Mouse (Mus musculus) heart, postnatal 4 days (tissue): ENCODE results near the gene Zfp598. TPM values are rescaled to one million over a fixed set of nuclear protein-coding genes. Genes with fewer than 3 reads are reported as not detected.
"Not testable (repeated sequence)": the region's sequence is repeated elsewhere in the genome, so short reads cannot be mapped to it uniquely, and the experiment has no call there.

ENCODE experiments used
- DNase-seq: peaks from one replicate; pipeline ENCODE4 v3.0.0; 2021
- total RNA-seq, 2 experiments: library from RNA; stranded (reverse); gene quantifications; 2 replicates each; pipeline ENCODE4 v1.2.3; 2021

The Zfp598 gene
- total RNA-seq, 2 experiments from 2014 or later = 26.0 to 26.6 TPM

DNA sequence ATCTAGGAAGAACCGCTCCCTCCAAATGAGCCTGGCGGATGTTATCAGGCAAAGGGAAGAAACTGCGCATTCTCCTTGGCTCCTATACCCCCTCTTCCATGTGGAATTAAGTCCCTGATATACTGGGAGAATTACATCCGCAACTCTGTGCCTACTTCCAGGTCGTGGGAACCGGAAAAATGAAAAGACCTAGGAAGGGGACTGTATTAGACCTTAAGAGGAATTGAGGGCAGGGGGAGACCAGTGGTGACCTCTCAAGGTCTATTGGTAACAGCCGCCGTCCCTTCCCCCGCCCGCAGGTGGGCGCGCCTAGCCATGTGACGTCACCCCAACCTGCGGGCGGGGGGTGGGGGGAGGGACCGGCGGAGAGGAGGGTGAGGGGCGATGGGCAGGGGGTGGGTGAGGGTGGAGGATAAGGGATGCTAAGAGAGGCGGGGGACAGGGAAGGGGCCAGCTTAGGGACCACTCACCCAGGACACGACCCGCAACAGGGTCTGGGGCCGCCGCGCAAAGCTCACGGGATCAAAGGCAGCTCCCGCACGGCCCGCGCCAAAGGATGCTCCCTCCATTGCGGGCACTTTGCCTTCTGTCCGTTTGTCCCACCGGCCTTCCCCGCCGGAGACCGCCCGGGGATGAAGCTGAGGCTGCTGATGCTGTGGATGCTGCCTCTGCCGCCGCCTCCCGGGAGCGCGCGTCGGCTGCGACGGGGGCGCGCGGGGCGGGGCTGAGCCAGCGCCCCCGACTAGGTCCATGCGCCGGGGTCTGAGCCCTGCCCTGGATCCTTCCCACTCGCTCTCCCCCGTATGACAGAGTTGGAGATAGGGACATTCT lies 20.0 kb downstream of the Zfp598 start, which contains the start of gene Syngr3:
Gene Syngr3 (minus strand): TSS at position 705 of the 831 bp plus-strand sequence.
- no peak for DNase-seq

DNA sequence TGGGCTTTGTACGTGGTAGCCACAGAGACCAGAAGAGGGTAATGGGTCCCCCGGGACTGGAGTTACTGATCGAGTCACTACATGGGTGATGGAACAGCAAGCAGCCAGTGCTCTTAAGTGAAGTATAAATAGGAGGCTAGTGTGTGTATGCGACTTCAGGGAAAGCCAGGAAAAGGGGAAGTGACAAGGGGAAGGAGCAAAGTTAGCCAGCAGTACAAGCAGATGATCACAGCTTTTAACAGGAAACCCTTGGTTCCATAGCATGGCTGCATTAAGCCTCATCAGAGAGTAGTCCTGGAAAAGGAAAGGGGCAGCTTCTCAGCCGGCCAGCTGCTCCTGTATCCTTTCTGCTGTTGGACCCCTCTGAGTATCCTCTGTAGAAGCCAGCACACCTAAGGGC lies 22.9 kb downstream of the Zfp598 start:
- no peak for DNase-seq

DNA sequence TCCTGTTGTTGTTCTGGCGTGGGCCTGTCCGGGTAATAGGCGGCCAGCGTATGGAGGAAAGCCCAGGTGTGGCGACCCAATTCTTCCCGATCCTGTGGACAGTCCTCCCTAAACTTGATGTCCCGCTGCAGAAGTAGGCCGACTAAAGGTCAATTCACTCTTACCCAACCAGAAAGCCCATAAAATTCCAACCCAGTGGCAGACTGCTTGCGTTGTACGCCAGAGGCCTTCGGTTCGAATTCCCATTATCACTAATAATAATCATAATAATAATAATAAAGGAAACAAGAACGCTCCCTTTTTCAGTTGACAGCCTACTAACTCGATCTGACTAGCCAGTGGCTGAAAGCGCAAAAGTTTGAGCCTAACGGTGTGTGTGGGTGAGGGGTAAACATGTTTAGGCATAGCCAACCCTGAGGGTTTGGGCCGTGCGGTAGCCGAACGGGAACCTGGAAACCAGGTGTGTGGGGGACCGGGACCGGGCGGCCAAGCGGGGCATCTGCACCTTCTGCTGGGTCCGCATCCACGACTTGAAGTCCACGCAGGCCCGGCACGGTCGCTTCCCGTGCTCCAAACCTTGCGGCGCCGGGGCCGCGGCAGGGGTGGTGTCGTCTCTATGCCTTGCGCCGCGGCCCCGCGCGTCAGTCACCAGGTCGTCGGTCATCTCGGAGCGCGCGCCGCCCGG lies 26.0 kb downstream of the Zfp598 start:
- DNase-seq = no peak

GRCm38 (mm10) chr17:24696011-24696697 lies 26.7 kb downstream of the Zfp598 start, which contains the start of the genes Gfer and Noxo1:
Gene Gfer (minus strand): TSS chr17:24696156.
Gene Noxo1 (plus strand): TSS chr17:24696234.
- DNase-seq = peak; percentile 93

DNA sequence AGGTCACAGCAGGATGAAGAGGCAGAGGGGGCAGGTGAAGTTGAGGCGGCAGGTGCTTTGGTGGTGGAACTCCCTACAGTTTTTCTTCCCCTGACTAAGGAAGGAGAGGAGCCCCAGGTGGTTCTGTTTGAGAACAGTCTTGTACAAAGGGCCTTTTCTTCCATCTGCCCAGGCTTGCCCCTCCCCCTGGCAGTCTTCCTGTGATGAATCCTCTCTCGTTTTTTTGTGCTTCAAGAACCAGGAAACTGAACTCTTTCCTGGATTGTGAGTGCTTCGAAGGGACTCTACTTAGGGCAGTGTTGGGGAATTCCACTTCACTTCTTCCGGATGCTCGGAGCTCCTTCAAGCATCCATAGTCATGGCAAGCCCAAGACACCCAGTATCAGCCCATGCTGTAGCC lies 28.5 kb downstream of the Zfp598 start:
- DNase-seq = no peak

DNA sequence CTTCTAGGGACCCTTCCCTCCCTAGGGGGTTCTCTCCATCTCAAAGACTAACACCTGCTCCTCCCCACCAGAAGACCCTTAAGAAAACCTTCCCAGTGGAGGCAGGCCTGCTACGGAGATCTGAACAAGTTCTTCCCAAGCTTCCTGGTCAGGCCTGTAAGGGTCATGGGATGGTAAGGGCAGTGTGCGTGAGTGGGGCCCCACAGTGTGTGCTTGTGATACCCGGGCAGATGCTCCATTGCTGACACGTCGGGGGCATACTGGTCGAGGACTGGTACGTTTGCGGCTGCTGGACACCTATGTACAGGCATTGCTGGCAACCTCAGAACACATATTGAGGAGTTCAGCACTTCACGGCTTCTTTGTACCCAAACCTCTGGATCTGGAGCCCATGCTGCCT lies 29.2 kb downstream of the Zfp598 start:
- DNase-seq = no peak

DNA sequence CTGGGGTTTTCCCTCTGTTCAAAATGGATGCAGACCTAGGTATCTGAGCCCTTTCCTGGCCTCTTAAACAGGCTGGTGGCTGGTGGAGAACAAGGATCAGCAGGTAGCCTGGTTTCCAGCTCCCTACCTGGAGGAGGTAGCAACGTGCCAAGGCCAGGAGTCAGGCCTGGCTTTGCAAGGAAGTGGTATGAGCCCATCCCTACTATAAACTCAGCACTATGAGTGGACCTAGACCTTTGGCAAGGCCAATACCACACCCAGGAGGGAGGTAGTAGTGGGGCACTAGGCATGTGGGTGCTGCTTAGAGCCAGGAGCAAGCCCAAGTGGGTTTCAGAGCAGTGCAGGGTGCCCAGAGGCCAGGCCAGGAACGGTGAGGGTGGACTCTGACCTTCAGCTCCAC lies 30.0 kb downstream of the Zfp598 start:
- no peak for DNase-seq

DNA sequence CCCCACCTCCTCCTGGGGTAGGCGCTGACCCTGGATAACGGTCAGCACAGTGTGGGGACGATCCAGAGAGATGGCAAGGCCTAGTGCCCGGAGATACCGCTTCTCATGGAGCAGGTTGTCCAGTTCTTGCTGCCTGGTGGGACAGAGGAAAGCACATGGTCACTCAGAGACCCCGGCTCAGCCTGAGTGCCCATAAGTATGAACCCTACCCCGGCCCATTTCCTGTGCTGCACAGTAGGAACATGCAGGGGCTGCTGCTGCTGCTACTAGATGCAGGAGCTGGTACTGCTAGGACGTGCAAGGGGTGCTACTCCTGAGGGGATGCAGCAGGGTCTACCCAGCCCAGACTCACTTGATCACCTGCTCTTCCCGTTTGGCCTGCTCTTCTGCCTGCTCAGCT lies 31.8 kb downstream of the Zfp598 start:
- DNase-seq = no peak

GRCm38 (mm10) chr17:24705821-24706220 lies 36.3 kb downstream of the Zfp598 start:
- DNase-seq = no peak

GRCm38 (mm10) chr17:24706982-24707800 lies 37.7 kb downstream of the Zfp598 start, which contains the start of gene Tbl3:
Gene Tbl3 (minus strand): TSS chr17:24707660.
- DNase-seq = peak; percentile 96

GRCm38 (mm10) chr17:24707801-24708425 lies 38.4 kb downstream of the Zfp598 start:
- no peak for DNase-seq

- no peak for DNase-seq
These were observed 39.2 kb downstream of the Zfp598 start for GRCm38 (mm10) chr17:24708646-24709045.

DNA sequence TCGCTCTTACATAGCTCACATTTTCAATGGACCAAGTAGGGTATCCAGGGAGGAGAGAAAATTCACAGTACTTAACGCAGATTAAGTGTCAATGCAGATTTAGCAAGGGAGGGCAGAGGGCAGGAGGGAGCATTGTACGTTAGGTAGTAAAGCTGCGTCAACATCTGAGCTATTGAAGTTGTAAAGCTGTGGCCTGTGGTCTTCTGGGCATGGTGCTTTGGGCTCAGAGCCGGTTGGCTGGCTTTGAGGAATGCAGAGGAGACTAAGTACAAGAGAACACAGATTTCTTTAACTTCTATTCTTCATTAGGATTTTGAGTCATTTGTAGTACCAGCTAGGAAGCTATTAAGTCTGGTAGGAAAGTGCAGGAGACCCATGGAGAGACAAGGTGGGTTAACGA lies 46.1 kb downstream of the Zfp598 start:
- no peak for DNase-seq

GRCm38 (mm10) chr17:24716166-24716682 lies 46.7 kb downstream of the Zfp598 start:
- DNase-seq = no peak

DNA sequence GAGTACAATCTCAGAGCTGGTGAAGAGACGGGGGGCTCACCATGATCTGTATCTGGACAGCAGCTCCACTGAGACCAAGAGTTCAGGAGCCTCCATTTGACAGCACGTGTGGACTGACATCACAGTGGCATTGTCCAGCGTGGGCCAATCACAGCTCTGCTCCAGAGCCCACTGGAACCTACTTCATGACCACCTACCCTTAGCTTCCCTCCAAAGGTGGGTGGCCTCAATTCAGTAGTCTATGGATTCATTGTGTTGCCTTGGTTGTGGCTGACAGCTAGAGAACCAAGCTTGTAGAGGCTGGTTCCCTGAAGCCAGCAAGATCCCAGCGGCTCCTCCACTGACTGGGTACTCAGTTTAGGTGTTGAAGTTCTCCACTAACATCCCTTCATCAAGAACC lies 48.5 kb downstream of the Zfp598 start, which contains the start of the genes Rnf151 and Rps2:
Gene Rnf151 (minus strand): TSS at position 121 of the 400 bp plus-strand sequence.
Gene Rps2 (plus strand): TSS at position 174 of the 400 bp plus-strand sequence.
- DNase-seq = no peak

- DNase-seq = not testable (repeated sequence)
These were observed 49.5 kb downstream of the Zfp598 start for GRCm38 (mm10) chr17:24718938-24719337.

DNA sequence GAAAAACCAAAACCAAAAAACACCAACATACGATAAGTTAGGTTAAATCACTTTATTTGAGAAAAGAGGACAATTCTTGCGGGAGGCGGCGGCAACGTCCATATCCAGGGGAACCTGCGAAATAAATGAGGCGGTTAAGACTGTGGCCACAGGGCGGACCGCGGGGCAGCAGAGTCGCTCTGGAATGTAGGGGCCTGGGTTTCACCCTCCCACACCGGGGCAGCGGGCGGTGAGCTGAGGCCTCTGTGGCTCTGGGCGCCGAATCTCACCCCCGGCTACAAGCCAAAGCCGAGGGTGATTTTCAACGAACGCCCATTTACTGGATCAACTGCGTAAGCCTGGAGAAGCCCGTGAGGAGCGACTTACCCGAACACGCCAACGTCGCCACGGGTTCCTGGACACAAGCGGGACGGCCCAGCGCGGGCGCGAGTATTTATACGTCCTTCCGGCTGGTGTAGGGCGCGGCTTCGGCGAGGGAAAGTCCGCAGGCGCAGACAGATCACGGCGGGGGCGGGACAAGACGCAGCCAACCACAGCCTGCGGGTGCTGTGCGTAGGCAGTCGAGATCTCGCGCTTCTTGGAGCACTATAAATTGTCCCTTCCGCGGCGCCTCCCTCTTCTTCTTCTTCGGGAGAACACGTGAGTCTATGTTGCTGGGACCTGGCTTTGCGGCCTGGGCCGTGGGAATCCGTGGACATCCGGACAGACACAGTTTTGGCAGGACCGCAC lies 50.2 kb downstream of the Zfp598 start:
- DNase-seq = peak; percentile 98

DNA sequence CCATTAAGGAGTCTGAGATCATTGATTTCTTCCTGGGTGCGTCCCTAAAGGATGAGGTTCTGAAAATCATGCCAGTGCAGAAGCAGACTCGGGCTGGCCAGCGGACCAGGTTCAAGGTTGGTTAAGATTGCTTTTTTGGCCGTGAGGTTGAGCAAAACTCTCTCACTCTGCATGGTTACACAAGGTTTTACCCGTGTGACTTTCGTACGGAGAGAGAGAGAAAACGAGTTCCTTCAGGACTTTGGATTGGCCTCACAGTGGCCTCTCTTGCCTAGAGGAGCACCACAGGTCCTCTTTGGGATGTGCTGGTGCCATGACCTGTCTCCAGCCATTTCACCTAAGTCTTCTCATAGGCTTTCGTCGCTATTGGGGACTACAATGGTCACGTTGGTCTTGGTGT lies 51.1 kb downstream of the Zfp598 start:
- DNase-seq = not testable (repeated sequence)

GRCm38 (mm10) chr17:24721383-24721955 lies 52.0 kb downstream of the Zfp598 start:
- DNase-seq = not testable (repeated sequence)
